Mouse (Mus musculus) stomach, postnatal 0 days (tissue): ENCODE measurements around the gene Rimklb.

Experiments used
- CTCF ChIP-seq: IDR thresholded peaks from 2 replicates; pipeline ENCODE4 v1.5.1; 2016; ENCODE audit warnings: antibody characterized with exemption, low read depth, mild to moderate bottlenecking, moderate library complexity
- EP300 ChIP-seq: optimal IDR thresholded peaks from 2 replicates; pipeline ENCODE3; 2016; ENCODE audit warnings: antibody characterized with exemption

GRCm38 (mm10) chr6:122493799-122494472 is 4.6 kb downstream of the Rimklb start:
- TF ChIP-seq CTCF (no peak), EP300 (no peak)
